8 mouse cellular contexts compared by ENCODE assay signal in genomic region chr6:122742228-122742899, GRCm38 (mm10). TPM values are rescaled to one million over a fixed set of nuclear protein-coding genes. Genes with fewer than 3 reads are reported as not detected.
DNase-seq lines count a peak whose midpoint lies in the region; ATAC-seq and TF ChIP-seq lines count a peak whose summit lies in the region.

No protein-coding gene starts in this region.

- H3K4me1 ChIP-seq in heart, embryonic 10.5 days = peaks cover 23% of the 10 kb centered on the region
- peaks cover 3 to 16% of the 10 kb centered on the region in 2 experiments; a peak in 3 of 4 replicates for H3K4me1 ChIP-seq in liver, embryonic 14.5 days (replicated peaks; ENCODE audit: control insufficient read depth in 2 of 2, insufficient read depth in 2 of 2, low read length in 1 of 2)
- no peaks in the 10 kb centered on the region for H3K4me1 ChIP-seq in neural tube, embryonic 11.5 days (ENCODE audit: control insufficient read depth, insufficient read depth, low read length)

- no peaks in the 10 kb centered on the region for H3K9me3 ChIP-seq in heart, embryonic 10.5 days
- no peaks in the 10 kb centered on the region for H3K9me3 ChIP-seq in liver, embryonic 14.5 days (ENCODE audit: control insufficient read depth, low read length)
- no peaks in the 10 kb centered on the region for H3K9me3 ChIP-seq in neural tube, embryonic 11.5 days (ENCODE audit: control insufficient read depth, low read length)

- H3K27me3 ChIP-seq in heart, embryonic 10.5 days (ENCODE audit: insufficient read depth, poor library complexity, severe bottlenecking) = peaks cover 19% of the 10 kb centered on the region
- peaks cover 15% of the 10 kb centered on the region for H3K27me3 ChIP-seq in liver, embryonic 14.5 days (ENCODE audit: control insufficient read depth, insufficient read depth, low read length)
- peaks cover 12% of the 10 kb centered on the region for H3K27me3 ChIP-seq in neural tube, embryonic 11.5 days (ENCODE audit: control insufficient read depth, insufficient read depth, low read length)

- no peak for TF ChIP-seq CTCF in liver, embryonic 14.5 days (IDR thresholded peaks at IDR 0.05; ENCODE audit: low read depth)

- peak; percentile 18 for DNase-seq in kidney, adult 18-20 months
- no peak for DNase-seq in kidney, adult 11 months
- DNase-seq in cerebellum, postnatal 10 days = peak; percentile 75 to 80
- DNase-seq in heart, embryonic 10.5 days (ENCODE audit: low spot score) = no peak
- peak; percentile 42 for DNase-seq in kidney, postnatal 10 days
- no peak for DNase-seq in liver, embryonic 14.5 days (ENCODE audit: low read depth in 3 of 3, low spot score in 3 of 3)
- peak; percentile 59 for DNase-seq in neural tube, embryonic 11.5 days (ENCODE audit: low spot score)
- no peak for DNase-seq in ovary, adult 18-20 months (ENCODE audit: low spot score)

- no peak for TF ChIP-seq EP300 in liver, embryonic 14.5 days (IDR thresholded peaks at IDR 0.05; ENCODE audit: low read depth)

- under 1% methylated on average over 23 of the region's 23 CpGs for WGBS in heart, embryonic 10.5 days
- 1% methylated on average over 23 of the region's 23 CpGs for WGBS in liver, embryonic 14.5 days (ENCODE audit: insufficient replicate concordance)
- under 1% methylated on average over 23 of the region's 23 CpGs for WGBS in neural tube, embryonic 11.5 days

- 0 out of 2 replicates have a peak, but pooled peaks have one; percentile 21 for ATAC-seq in liver, embryonic 14.5 days (ENCODE audit: insufficient read depth)
- no peak for ATAC-seq in neural tube, embryonic 11.5 days (ENCODE audit: insufficient read depth, low FRiP score, low TSS enrichment)

- H3K9ac ChIP-seq in liver, embryonic 14.5 days (replicated peaks) = peak overlapping the region; percentile 18; the same call in 1 of the 2 replicates
- H3K9ac ChIP-seq in neural tube, embryonic 11.5 days (ENCODE audit: low read length) = peak overlapping the region; percentile 49

- H3K27ac ChIP-seq in heart, embryonic 10.5 days = peak overlapping the region; percentile 78
- no peak overlapping the region for H3K27ac ChIP-seq in liver, embryonic 14.5 days
- H3K27ac ChIP-seq in neural tube, embryonic 11.5 days (ENCODE audit: low read depth, low read length) = no peak overlapping the region

- H3K4me3 ChIP-seq in heart, embryonic 10.5 days = peak overlapping the region; percentile 65
- peak overlapping the region; percentile 49 to 60 for H3K4me3 ChIP-seq in liver, embryonic 14.5 days (ENCODE audit: insufficient read depth in 1 of 2, low read depth in 2 of 2, low read length in 2 of 2)
- peak overlapping the region; percentile 43 for H3K4me3 ChIP-seq in neural tube, embryonic 11.5 days (ENCODE audit: low read depth, low read length)

- peak overlapping the region; percentile 65 for H3K4me2 ChIP-seq in liver, embryonic 14.5 days (ENCODE audit: low read depth)
- peak overlapping the region; percentile 80 for H3K4me2 ChIP-seq in neural tube, embryonic 11.5 days (ENCODE audit: low read depth)

- H3K36me3 ChIP-seq in heart, embryonic 10.5 days = 0 out of 2 replicates have a peak, but pooled peaks cover 2% of the 10 kb centered on the region
- H3K36me3 ChIP-seq in liver, embryonic 14.5 days (replicated peaks; ENCODE audit: control insufficient read depth, insufficient read depth, low read depth) = no peaks in the 10 kb centered on the region
- no peaks in the 10 kb centered on the region for H3K36me3 ChIP-seq in neural tube, embryonic 11.5 days (ENCODE audit: control insufficient read depth, insufficient read depth, low read length)

RNA-seq across cellular contexts. Expression of gene Nanog, which starts 35.1 kb away (rescaled TPM):
- 0.20 and 0.57 TPM in 2 replicates for polyA plus RNA-seq in heart, embryonic 10.5 days (2016; fragmentation: Nextera tagmentation; extraction: Ambion mirVana)
- polyA plus RNA-seq in liver, embryonic 14.5 days (2012; rRNA removed) = 0.01 TPM in 1 of 2 replicates, not detected in the other
- not detected in 2 replicates for polyA plus RNA-seq in liver, embryonic 14.5 days (2014; fragmentation: Nextera tagmentation; extraction: Ambion mirVana)
- 0.11 TPM in 1 of 2 replicates, not detected in the other for polyA plus RNA-seq in neural tube, embryonic 11.5 days (2014; fragmentation: Nextera tagmentation; extraction: Ambion mirVana)

RNA-seq across cellular contexts. Expression of gene Slc2a3, which starts 59.1 kb away (rescaled TPM):
- polyA plus RNA-seq in heart, embryonic 10.5 days (2016; fragmentation: Nextera tagmentation; extraction: Ambion mirVana) = 55.8 and 85.3 TPM in 2 replicates
- polyA plus RNA-seq in liver, embryonic 14.5 days (2012; rRNA removed) = 8.7 and 9.6 TPM in 2 replicates
- polyA plus RNA-seq in liver, embryonic 14.5 days (2014; fragmentation: Nextera tagmentation; extraction: Ambion mirVana) = 13.9 and 16.0 TPM in 2 replicates
- polyA plus RNA-seq in neural tube, embryonic 11.5 days (2014; fragmentation: Nextera tagmentation; extraction: Ambion mirVana) = 31.1 and 39.5 TPM in 2 replicates

Comparison
In these comparisons a context has a peak if more than half of its experiments do, and no peak if none do; other contexts are left out.
1. DNase-seq: peak in kidney, adult 18-20 months (single experiment), cerebellum, postnatal 10 days (2 of 2), kidney, postnatal 10 days (single experiment) and neural tube, embryonic 11.5 days (single experiment); none in kidney, adult 11 months (single experiment), heart, embryonic 10.5 days (single experiment), liver, embryonic 14.5 days (0 of 3) and ovary, adult 18-20 months (single experiment).
2. Peak in every context shown above with its lines, with median percentiles within 50 percentile points of each other: H3K4me3 ChIP-seq.